Mouse (Mus musculus) lung, postnatal 0 days (tissue): ENCODE results near the gene Specc1.

Experiments
- CTCF ChIP-seq: IDR thresholded peaks from 2 replicates; pipeline ENCODE4 v1.5.1; 2016; ENCODE audit warnings: antibody characterized with exemption, mild to moderate bottlenecking
- EP300 ChIP-seq: IDR thresholded peaks from 2 replicates; pipeline ENCODE4 v1.6.1; 2016; ENCODE audit warnings: antibody characterized with exemption, mild to moderate bottlenecking, control low read depth

GRCm38 (mm10) chr11:62086648-62087047 lies 130.1 kb downstream of the Specc1 start:
- TF ChIP-seq CTCF (no peak), EP300 (no peak)
